Mouse (Mus musculus) intestine, postnatal 0 days (tissue): ENCODE measurements around the gene Eef1akmt1. TPM values are rescaled to one million over a fixed set of nuclear protein-coding genes. Genes with fewer than 3 reads are reported as not detected.

Experiments
- ATAC-seq: fragments of 200-750 bp; cut with Nextera tagmentation; 2 replicates; pipeline ENCODE4 v1.8.0; 2017; ENCODE audit warnings: mild to moderate bottlenecking, moderate TSS enrichment, moderate library complexity
- H3K27ac ChIP-seq: fragments of 300-500 bp; sonication (generic); 2 replicates; pipeline ENCODE4 v1.5.1; 2014; ENCODE audit warnings: mild to moderate bottlenecking, low read depth, low read length, moderate library complexity
- H3K27me3 ChIP-seq: fragments of 300-500 bp; sonication (generic); replicated peaks from 2 replicates; pipeline ENCODE4 v1.6.1; 2014; ENCODE audit warnings: low read length, mixed read lengths; ENCODE audit not compliant: control insufficient read depth, insufficient read depth
- H3K36me3 ChIP-seq: fragments of 300-500 bp; sonication (generic); 2 replicates; pipeline ENCODE4 v1.6.1; 2014; ENCODE audit warnings: mild to moderate bottlenecking, moderate library complexity; ENCODE audit not compliant: control insufficient read depth, insufficient read depth
- H3K4me1 ChIP-seq: fragments of 300-500 bp; sonication (generic); replicated peaks from 2 replicates; pipeline ENCODE4 v1.6.1; 2014; ENCODE audit warnings: antibody characterized with exemption, low read length, mixed read lengths; ENCODE audit not compliant: control insufficient read depth, insufficient read depth
- H3K4me2 ChIP-seq: fragments of 300-500 bp; sonication (generic); replicated peaks from 2 replicates; pipeline ENCODE4 v1.6.1; 2014; ENCODE audit warnings: low read depth, mild to moderate bottlenecking, moderate library complexity
- H3K4me3 ChIP-seq: fragments of 300-500 bp; sonication (generic); 2 replicates; pipeline ENCODE4 v1.5.1; 2014; ENCODE audit warnings: low read depth, low read length
- H3K9ac ChIP-seq: fragments of 300-500 bp; sonication (generic); 2 replicates; pipeline ENCODE4 v1.6.1; 2014; ENCODE audit warnings: mild to moderate bottlenecking, low read depth, low read length
- H3K9me3 ChIP-seq: fragments of 300-500 bp; sonication (generic); 2 replicates; pipeline ENCODE4 v1.6.1; 2016; ENCODE audit warnings: mixed run types; ENCODE audit not compliant: control insufficient read depth
- CTCF ChIP-seq: sonication (generic); IDR thresholded peaks from 2 replicates; pipeline ENCODE4 v1.5.1; 2016; ENCODE audit warnings: low read depth, mild to moderate bottlenecking, control low read depth, antibody characterized with exemption, moderate library complexity
- WGBS: fragments of 180-500 bp; shearing (Covaris S2); extraction: QIAGEN DNeasy Blood & Tissue Kit; methylation state at CpG from one replicate; pipeline ENCODE4 v1.1.7; 2014; 5-methylcytosine and 5-hydroxymethylcytosine counted together
- polyA plus RNA-seq: library from polyadenylated mRNA; unstranded; fragments of >200 nt; fragmentation: Nextera tagmentation; extraction: Ambion mirVana; gene quantifications from 2 replicates; pipeline ENCODE4 v1.2.1, GENCODE M21; 2015

Eef1akmt1 gene
- polyA plus RNA-seq, 1 experiment from 2014 or later, result 53.2 TPM

DNA sequence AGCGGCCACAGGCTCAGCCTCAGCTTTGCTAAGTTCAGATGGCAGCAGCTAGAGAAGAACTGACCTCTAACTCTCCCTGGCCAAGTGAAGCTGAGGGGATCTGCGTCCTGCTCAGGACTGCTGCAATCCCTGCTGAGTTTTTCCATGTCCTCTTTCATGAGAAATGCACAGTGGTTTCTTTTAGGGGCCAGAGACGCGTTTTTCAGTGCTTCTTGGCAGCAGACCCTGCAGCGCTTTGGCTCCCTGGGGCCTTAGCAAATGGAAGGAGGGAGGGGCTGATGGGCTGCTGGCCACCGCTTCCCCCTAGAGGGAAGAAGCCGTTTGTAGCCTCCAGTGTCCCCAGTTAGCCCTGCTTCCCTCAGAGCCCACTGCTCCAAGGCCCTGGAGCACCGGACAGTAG is 36.5 kb downstream of the Eef1akmt1 start:
- H3K27ac ChIP-seq, result peak overlapping the region; percentile 22; the same call in 1 of the 2 replicates

GRCm38 (mm10) chr14:57534346-57534745 is 37.1 kb downstream of the Eef1akmt1 start:
- Histone ChIP-seq H3K4me1 (0 out of 2 replicates have a peak, but pooled peaks cover 2% of the 10 kb centered on the region), H3K9me3 (no peaks in the 10 kb centered on the region), H3K36me3 (no peaks in the 10 kb centered on the region), H3K9ac (no peak overlapping the region), H3K4me3 (no peak overlapping the region), H3K27ac (peak overlapping the region; percentile 22; the same call in 1 of the 2 replicates), H3K27me3 (no peaks in the 10 kb centered on the region), H3K4me2 (no peak overlapping the region)
- ATAC-seq, result no peak
- WGBS, result 39% methylated on average over 5 of the region's 5 CpGs
- no peak for TF ChIP-seq CTCF

More for the DNA sequence above, 36.5 kb downstream of the Eef1akmt1 start:
- no peak for ATAC-seq
- Histone ChIP-seq H3K36me3 (no peaks in the 10 kb centered on the region), H3K27me3 (no peaks in the 10 kb centered on the region), H3K4me1 (no peaks in the 10 kb centered on the region), H3K9me3 (no peaks in the 10 kb centered on the region), H3K9ac (no peak overlapping the region), H3K4me3 (no peak overlapping the region), H3K4me2 (no peak overlapping the region)
- 50% methylated on average over 8 of the region's 8 CpGs for WGBS
- peak; percentile 16; the same call in 1 of the 2 replicates for TF ChIP-seq CTCF

- 52% methylated on average over 11 of the region's 11 CpGs for WGBS
- Histone ChIP-seq H3K4me2 (no peak overlapping the region), H3K36me3 (no peaks in the 10 kb centered on the region), H3K9ac (no peak overlapping the region), H3K4me1 (0 out of 2 replicates have a peak, but pooled peaks cover 4% of the 10 kb centered on the region), H3K9me3 (no peaks in the 10 kb centered on the region), H3K27me3 (no peaks in the 10 kb centered on the region), H3K27ac (no peak overlapping the region), H3K4me3 (no peak overlapping the region)
- no peak for ATAC-seq
- no peak for TF ChIP-seq CTCF
These were observed 37.6 kb downstream of the Eef1akmt1 start for GRCm38 (mm10) chr14:57533841-57534240.

DNA sequence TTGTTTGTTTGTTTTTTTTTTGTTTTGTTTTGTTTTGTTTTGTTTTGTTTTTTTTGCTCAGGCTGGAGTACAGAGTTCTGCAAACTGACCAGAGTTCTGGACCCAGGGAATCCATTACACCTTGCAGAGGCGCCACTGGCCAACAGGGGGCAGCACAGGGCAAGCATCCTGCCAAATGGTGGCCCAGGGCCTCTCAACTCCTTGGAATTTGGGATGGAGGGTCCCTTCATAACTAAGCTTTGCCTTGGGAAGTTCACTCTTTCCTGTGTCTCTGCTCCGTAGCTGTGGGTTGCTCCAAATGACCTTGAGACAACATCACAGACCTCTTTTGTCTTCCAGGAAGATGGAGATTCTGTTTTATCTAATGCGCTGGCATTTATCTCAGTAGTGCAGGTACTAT is 38.2 kb downstream of the Eef1akmt1 start:
- Histone ChIP-seq H3K27ac (no peak overlapping the region), H3K4me3 (no peak overlapping the region), H3K9me3 (no peaks in the 10 kb centered on the region), H3K9ac (no peak overlapping the region), H3K4me1 (0 out of 2 replicates have a peak, but pooled peaks cover 4% of the 10 kb centered on the region), H3K4me2 (no peak overlapping the region), H3K36me3 (no peaks in the 10 kb centered on the region), H3K27me3 (no peaks in the 10 kb centered on the region)
- TF ChIP-seq CTCF, result peak; percentile 89
- WGBS, result 55% methylated on average over 3 of the region's 3 CpGs
- no peak for ATAC-seq

- ATAC-seq, result peak; percentile 57
- WGBS, result 90% methylated on average over 3 of the region's 3 CpGs
- H3K9me3 ChIP-seq, result no peaks in the 10 kb centered on the region
These were observed 38.8 kb downstream of the Eef1akmt1 start for GRCm38 (mm10) chr14:57532577-57532976.

GRCm38 (mm10) chr14:57529786-57530515 is 41.5 kb downstream of the Eef1akmt1 start:
- H3K27ac ChIP-seq, result peak overlapping the region; percentile 28; the same call in 1 of the 2 replicates
- TF ChIP-seq CTCF, result no peak
- H3K4me2 ChIP-seq, result peak overlapping the region; percentile 17; the same call in 1 of the 2 replicates
- H3K9me3 ChIP-seq, result no peaks in the 10 kb centered on the region
- H3K9ac ChIP-seq, result 0 out of 2 replicates have a peak overlapping the region, but pooled peaks have one; percentile 7
- no peak for ATAC-seq
- 66% methylated on average over 5 of the region's 5 CpGs for WGBS
- H3K4me1 ChIP-seq, result peaks cover 4% of the 10 kb centered on the region; the same call in 1 of the 2 replicates
- no peak overlapping the region for H3K4me3 ChIP-seq
- no peaks in the 10 kb centered on the region for H3K27me3 ChIP-seq
- no peaks in the 10 kb centered on the region for H3K36me3 ChIP-seq

More at GRCm38 (mm10) chr14:57532577-57532976, 38.8 kb downstream of the Eef1akmt1 start:
- no peak for TF ChIP-seq CTCF
- Histone ChIP-seq H3K4me3 (no peak overlapping the region), H3K9ac (no peak overlapping the region), H3K4me2 (no peak overlapping the region), H3K27me3 (no peaks in the 10 kb centered on the region), H3K4me1 (0 out of 2 replicates have a peak, but pooled peaks cover 4% of the 10 kb centered on the region), H3K27ac (no peak overlapping the region), H3K36me3 (no peaks in the 10 kb centered on the region)
